Mouse (Mus musculus): ENCODE results near the gene Tagln2. TPM values are rescaled to one million over a fixed set of nuclear protein-coding genes. Genes with fewer than 3 reads are reported as not detected.
A peak's percentile ranks its signal among the peaks of the same experiment; 100 is the strongest.

The Tagln2 gene
- polyA plus RNA-seq, 1 experiment from 2014 or later: 56.7 TPM

DNA sequence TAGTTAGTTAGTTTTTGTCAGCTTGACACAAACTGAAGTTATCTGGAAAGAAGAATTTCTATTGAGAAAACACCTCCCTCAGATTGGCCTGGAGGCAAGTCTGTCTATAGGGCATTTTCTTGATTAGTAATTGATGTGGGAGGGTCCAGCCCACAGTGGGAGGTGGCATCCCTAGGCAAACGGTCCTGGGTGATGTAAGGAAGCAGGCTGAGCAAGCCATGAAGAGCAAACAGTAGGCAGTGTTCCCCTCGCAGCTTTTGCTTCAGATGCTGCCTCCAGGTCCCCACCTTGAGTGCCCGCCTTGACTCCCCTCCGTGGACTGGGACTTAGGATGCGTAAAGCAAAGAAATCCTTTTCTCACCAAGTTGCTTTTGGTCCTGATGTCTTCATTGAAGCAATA is 9.4 kb downstream of the Tagln2 start:
- ATAC-seq (replicated peaks; ENCODE audit: insufficient number of reproducible peaks, low FRiP score, low TSS enrichment, low read depth) (no peak), DNase-seq (ENCODE audit: low spot score) (no peak)
- Histone ChIP-seq H3K27me3 (ENCODE audit: control insufficient read depth, insufficient read depth, low read length) (no peaks in the 10 kb centered on the region), H3K36me3 (replicated peaks; ENCODE audit: control insufficient read depth, insufficient read depth, low read depth, low read length) (no peaks in the 10 kb centered on the region), H3K9me3 (replicated peaks; ENCODE audit: control insufficient read depth, low read length) (no peaks in the 10 kb centered on the region), H3K4me2 (ENCODE audit: low read depth, low read length) (no peak overlapping the region), H3K4me3 (ENCODE audit: low read depth, low read length) (no peak overlapping the region), H3K9ac (replicated peaks; ENCODE audit: low read length) (no peak overlapping the region), H3K4me1 (ENCODE audit: control insufficient read depth, insufficient read depth, low read length) (no peaks in the 10 kb centered on the region; the same call in none of the 2 replicates), H3K27ac (replicated peaks; ENCODE audit: low read depth, low read length) (no peak overlapping the region)
- 74% methylated on average over 5 of the region's 5 CpGs for WGBS

DNA sequence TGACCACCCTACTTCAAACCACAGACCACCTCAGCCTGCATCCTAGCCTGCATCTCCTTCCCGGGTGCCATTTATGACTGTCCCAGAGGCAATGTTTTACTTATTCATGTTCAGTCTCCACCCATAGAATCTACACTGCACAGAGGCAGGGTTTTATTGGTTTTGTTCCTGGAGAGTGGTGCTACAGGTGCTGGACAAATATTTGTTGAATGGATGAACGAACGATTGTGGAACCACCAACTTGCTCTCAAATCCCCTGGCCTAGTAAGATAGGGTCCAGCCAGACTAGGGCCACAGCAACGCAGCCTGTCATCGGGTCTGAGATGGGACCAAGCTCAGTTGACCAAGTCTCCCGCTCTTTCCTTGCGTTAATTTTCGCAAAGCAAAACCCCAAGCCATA is 10.1 kb downstream of the Tagln2 start:
- no peak for DNase-seq (ENCODE audit: low spot score)
- H3K4me3 ChIP-seq (ENCODE audit: low read depth, low read length): no peak overlapping the region
- no peak overlapping the region for H3K9ac ChIP-seq (replicated peaks; ENCODE audit: low read length)
- H3K27ac ChIP-seq (replicated peaks; ENCODE audit: low read depth, low read length): no peak overlapping the region
- WGBS: 44% methylated on average over 8 of the region's 8 CpGs
- no peaks in the 10 kb centered on the region for H3K9me3 ChIP-seq (replicated peaks; ENCODE audit: control insufficient read depth, low read length)
- ATAC-seq (replicated peaks; ENCODE audit: insufficient number of reproducible peaks, low FRiP score, low TSS enrichment, low read depth): no peak
- no peaks in the 10 kb centered on the region for H3K36me3 ChIP-seq (replicated peaks; ENCODE audit: control insufficient read depth, insufficient read depth, low read depth, low read length)
- H3K27me3 ChIP-seq (ENCODE audit: control insufficient read depth, insufficient read depth, low read length): no peaks in the 10 kb centered on the region
- H3K4me1 ChIP-seq (ENCODE audit: control insufficient read depth, insufficient read depth, low read length): no peaks in the 10 kb centered on the region; the same call in none of the 2 replicates
- H3K4me2 ChIP-seq (ENCODE audit: low read depth, low read length): no peak overlapping the region

DNA sequence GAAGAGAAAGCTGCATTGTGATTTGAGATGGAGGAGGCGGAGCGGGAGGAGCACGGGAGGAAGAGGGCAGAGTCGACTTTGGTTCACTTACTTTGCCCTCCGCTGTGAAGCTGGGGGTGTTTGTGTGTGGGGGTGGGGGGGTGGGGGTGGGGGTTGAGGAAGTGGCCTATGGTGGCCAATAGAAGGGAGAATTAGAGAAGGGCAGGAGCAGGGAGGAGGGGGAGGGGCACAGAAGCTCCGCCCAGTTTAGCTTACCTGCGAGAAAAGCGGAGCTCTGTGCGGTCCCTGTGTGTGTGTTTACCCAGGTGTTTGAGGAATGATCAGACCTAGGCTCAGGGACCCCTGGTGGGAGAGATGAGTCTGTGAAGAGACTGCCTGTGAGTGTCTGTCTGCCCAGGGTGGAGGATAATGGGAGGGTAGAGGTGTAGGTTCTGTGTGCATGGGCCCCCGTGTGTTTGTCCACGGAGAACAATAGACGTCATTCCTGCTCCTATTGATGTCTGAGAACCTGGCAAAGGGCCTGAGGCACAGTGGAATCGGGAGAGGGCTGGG is 10.7 kb downstream of the Tagln2 start:
- H3K27me3 ChIP-seq (ENCODE audit: control insufficient read depth, insufficient read depth, low read length): no peaks in the 10 kb centered on the region
- no peaks in the 10 kb centered on the region for H3K9me3 ChIP-seq (replicated peaks; ENCODE audit: control insufficient read depth, low read length)
- no peak overlapping the region for H3K4me3 ChIP-seq (ENCODE audit: low read depth, low read length)
- no peak overlapping the region for H3K4me2 ChIP-seq (ENCODE audit: low read depth, low read length)
- no peak overlapping the region for H3K27ac ChIP-seq (replicated peaks; ENCODE audit: low read depth, low read length)
- 23% methylated on average over 12 of the region's 13 CpGs for WGBS
- H3K36me3 ChIP-seq (replicated peaks; ENCODE audit: control insufficient read depth, insufficient read depth, low read depth, low read length): no peaks in the 10 kb centered on the region
- ATAC-seq (replicated peaks; ENCODE audit: insufficient number of reproducible peaks, low FRiP score, low TSS enrichment, low read depth): peak; percentile 24; the same call in 1 of the 2 replicates
- H3K4me1 ChIP-seq (ENCODE audit: control insufficient read depth, insufficient read depth, low read length): no peaks in the 10 kb centered on the region; the same call in none of the 2 replicates
- DNase-seq (ENCODE audit: low spot score): no peak
- no peak overlapping the region for H3K9ac ChIP-seq (replicated peaks; ENCODE audit: low read length)

DNA sequence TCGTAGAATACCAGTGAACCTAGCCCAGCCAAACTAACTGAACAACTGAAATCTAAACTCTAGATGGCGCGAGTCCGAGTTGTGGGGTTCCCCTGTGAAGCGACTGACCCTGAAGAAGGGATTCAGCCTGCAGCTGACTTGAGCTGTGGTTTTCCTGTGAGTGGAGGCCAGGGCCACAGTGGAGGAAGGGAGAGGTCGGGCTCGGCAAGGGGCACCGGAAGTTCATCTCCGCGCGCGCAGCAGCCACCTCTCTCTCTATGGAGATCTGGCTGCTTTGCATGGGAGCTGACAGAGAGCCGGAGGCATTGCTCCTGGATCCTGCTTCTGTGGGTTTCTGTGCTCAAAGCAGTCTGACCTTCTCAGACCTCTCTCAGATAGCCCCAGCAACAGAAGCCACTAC is 13.1 kb downstream of the Tagln2 start:
- Histone ChIP-seq H3K4me3 (ENCODE audit: low read depth, low read length) (no peak overlapping the region), H3K27ac (replicated peaks; ENCODE audit: low read depth, low read length) (no peak overlapping the region), H3K9ac (replicated peaks; ENCODE audit: low read length) (no peak overlapping the region), H3K36me3 (replicated peaks; ENCODE audit: control insufficient read depth, insufficient read depth, low read depth, low read length) (no peaks in the 10 kb centered on the region), H3K27me3 (ENCODE audit: control insufficient read depth, insufficient read depth, low read length) (no peaks in the 10 kb centered on the region), H3K4me2 (ENCODE audit: low read depth, low read length) (no peak overlapping the region), H3K9me3 (replicated peaks; ENCODE audit: control insufficient read depth, low read length) (no peaks in the 10 kb centered on the region), H3K4me1 (ENCODE audit: control insufficient read depth, insufficient read depth, low read length) (no peaks in the 10 kb centered on the region; the same call in none of the 2 replicates)
- 25% methylated on average over 13 of the region's 13 CpGs for WGBS
- DNase-seq (ENCODE audit: low spot score) (peak; percentile 42), ATAC-seq (replicated peaks; ENCODE audit: insufficient number of reproducible peaks, low FRiP score, low TSS enrichment, low read depth) (no peak)

DNA sequence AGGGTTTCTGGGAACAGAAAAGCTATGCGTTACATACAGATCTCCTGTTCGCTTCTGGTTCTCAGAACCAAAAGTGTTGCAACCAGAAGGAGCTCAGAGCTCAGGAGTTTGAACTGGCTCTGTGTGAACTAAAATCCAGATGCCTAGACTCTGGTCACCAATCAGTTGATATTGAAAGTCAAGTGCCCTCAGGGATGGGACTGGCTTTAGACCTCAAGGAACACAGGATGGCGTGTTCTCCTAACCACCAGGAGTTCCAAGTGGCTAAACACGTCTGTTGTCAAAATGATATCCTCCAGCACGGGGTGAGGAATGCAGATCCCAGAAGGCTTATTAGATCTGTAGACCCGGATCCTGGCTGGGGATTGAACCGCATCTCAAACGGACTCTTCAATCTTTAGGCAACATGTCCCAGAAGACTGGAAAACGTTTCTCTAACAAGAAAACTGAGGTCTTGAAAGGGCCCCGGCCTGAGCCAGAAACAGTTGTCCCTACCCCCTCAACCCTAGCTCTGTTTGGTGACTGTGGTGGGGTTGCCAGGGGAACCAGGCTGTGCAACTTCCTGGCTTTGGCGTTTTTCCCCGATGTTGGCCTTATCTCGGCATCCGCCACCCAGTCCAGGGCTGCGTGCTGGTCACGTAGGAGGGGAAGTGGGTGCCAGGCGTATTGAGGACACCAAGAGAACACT is 13.8 kb downstream of the Tagln2 start:
- no peaks in the 10 kb centered on the region; the same call in none of the 2 replicates for H3K4me1 ChIP-seq (ENCODE audit: control insufficient read depth, insufficient read depth, low read length)
- no peak overlapping the region for H3K4me2 ChIP-seq (ENCODE audit: low read depth, low read length)
- H3K9ac ChIP-seq (replicated peaks; ENCODE audit: low read length): no peak overlapping the region
- H3K27ac ChIP-seq (replicated peaks; ENCODE audit: low read depth, low read length): no peak overlapping the region
- WGBS: 77% methylated on average over 17 of the region's 17 CpGs
- no peak for DNase-seq (ENCODE audit: low spot score)
- H3K9me3 ChIP-seq (replicated peaks; ENCODE audit: control insufficient read depth, low read length): no peaks in the 10 kb centered on the region
- H3K27me3 ChIP-seq (ENCODE audit: control insufficient read depth, insufficient read depth, low read length): no peaks in the 10 kb centered on the region
- no peak for ATAC-seq (replicated peaks; ENCODE audit: insufficient number of reproducible peaks, low FRiP score, low TSS enrichment, low read depth)
- no peak overlapping the region for H3K4me3 ChIP-seq (ENCODE audit: low read depth, low read length)
- no peaks in the 10 kb centered on the region for H3K36me3 ChIP-seq (replicated peaks; ENCODE audit: control insufficient read depth, insufficient read depth, low read depth, low read length)

DNA sequence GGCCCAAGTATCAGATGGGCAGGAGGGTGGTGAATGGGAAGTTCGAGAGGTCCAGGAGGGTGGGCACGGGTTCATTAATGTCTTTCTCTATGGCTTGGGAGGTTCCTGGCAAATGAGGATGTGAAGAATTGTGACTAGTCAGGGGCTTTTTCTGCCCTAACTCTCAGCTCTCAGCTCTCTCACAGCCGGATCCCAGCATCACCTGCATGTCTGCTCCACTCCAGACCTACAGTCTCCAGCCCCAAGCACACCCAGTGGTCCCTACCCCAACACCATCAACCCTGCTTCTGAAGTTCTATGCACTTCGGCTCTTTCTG is 14.3 kb downstream of the Tagln2 start:
- WGBS: 80% methylated on average over 4 of the region's 4 CpGs

DNA sequence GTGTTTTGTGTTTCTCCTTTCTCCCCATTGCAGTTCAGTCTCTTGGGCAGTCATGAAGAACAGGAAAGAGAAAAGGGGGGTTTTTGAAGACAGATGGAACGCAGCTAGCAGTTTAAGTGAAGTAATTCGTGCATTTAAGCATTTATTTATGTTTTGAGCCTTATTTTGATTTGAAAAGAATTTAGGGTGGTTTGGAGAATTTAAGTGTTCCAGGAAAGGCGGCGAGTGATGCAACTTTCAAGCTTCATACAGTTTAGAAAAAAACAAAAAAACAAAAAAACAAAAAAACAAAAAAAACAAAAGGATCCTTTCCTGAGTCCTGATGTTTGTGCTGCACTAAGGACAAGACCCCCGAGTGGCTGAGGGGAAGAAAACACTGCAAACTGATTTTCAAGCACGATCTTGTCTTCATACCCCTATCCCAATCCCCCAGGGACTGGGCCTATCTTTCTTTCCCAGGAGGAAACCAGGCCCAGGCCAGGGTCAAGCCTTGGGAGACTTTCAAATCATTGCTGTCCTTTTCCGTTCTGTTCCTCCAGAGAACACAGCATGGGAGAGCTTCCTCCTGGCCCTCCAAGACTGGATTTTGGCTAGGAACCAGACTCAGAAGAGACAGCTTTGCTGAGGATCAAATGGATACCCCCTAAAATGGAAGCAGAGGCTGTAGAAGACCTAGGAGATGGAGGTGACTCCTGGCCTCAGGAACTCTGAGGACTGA is 14.9 kb downstream of the Tagln2 start:
- no peak overlapping the region for H3K9ac ChIP-seq (replicated peaks; ENCODE audit: low read length)
- WGBS: 79% methylated on average over 7 of the region's 7 CpGs
- no peak overlapping the region for H3K27ac ChIP-seq (replicated peaks; ENCODE audit: low read depth, low read length)
- no peak overlapping the region for H3K4me3 ChIP-seq (ENCODE audit: low read depth, low read length)
- H3K27me3 ChIP-seq (ENCODE audit: control insufficient read depth, insufficient read depth, low read length): no peaks in the 10 kb centered on the region
- no peak overlapping the region for H3K4me2 ChIP-seq (ENCODE audit: low read depth, low read length)
- no peak for ATAC-seq (replicated peaks; ENCODE audit: insufficient number of reproducible peaks, low FRiP score, low TSS enrichment, low read depth)
- DNase-seq (ENCODE audit: low spot score): no peak
- no peaks in the 10 kb centered on the region; the same call in none of the 2 replicates for H3K4me1 ChIP-seq (ENCODE audit: control insufficient read depth, insufficient read depth, low read length)
- H3K9me3 ChIP-seq (replicated peaks; ENCODE audit: control insufficient read depth, low read length): no peaks in the 10 kb centered on the region
- no peaks in the 10 kb centered on the region for H3K36me3 ChIP-seq (replicated peaks; ENCODE audit: control insufficient read depth, insufficient read depth, low read depth, low read length)

More for the DNA sequence above, 14.3 kb downstream of the Tagln2 start:
- H3K4me1 ChIP-seq (ENCODE audit: control insufficient read depth, insufficient read depth, low read length): no peaks in the 10 kb centered on the region; the same call in none of the 2 replicates
- H3K36me3 ChIP-seq (replicated peaks; ENCODE audit: control insufficient read depth, insufficient read depth, low read depth, low read length): no peaks in the 10 kb centered on the region
- H3K4me3 ChIP-seq (ENCODE audit: low read depth, low read length): no peak overlapping the region
- no peak overlapping the region for H3K27ac ChIP-seq (replicated peaks; ENCODE audit: low read depth, low read length)
- H3K9ac ChIP-seq (replicated peaks; ENCODE audit: low read length): no peak overlapping the region
- DNase-seq (ENCODE audit: low spot score) (no peak), ATAC-seq (replicated peaks; ENCODE audit: insufficient number of reproducible peaks, low FRiP score, low TSS enrichment, low read depth) (no peak)
- H3K27me3 ChIP-seq (ENCODE audit: control insufficient read depth, insufficient read depth, low read length): no peaks in the 10 kb centered on the region
- H3K9me3 ChIP-seq (replicated peaks; ENCODE audit: control insufficient read depth, low read length): no peaks in the 10 kb centered on the region
- H3K4me2 ChIP-seq (ENCODE audit: low read depth, low read length): no peak overlapping the region

DNA sequence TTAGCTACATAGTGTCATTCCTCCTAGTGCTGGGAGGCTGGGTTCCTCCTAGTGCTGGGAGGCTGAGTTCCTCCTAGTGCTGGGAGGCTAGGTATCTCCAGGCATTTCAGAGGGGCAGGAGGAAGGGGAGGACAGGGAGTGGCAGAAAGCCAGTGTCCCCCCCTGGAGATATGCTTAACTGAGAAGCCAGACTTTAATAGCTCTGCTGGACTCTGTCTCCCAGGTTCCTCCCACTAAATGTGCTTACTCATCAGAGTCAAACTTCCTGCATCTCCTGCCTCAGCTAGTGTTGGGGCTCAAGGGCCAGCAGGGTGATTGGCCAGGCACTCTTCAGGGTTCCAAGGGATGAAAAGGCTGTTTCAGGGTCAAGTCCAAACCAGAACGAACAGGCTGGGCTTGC is 15.5 kb downstream of the Tagln2 start:
- Histone ChIP-seq H3K36me3 (replicated peaks; ENCODE audit: control insufficient read depth, insufficient read depth, low read depth, low read length) (no peaks in the 10 kb centered on the region), H3K4me2 (ENCODE audit: low read depth, low read length) (no peak overlapping the region), H3K27me3 (ENCODE audit: control insufficient read depth, insufficient read depth, low read length) (no peaks in the 10 kb centered on the region), H3K27ac (replicated peaks; ENCODE audit: low read depth, low read length) (no peak overlapping the region), H3K9ac (replicated peaks; ENCODE audit: low read length) (no peak overlapping the region), H3K9me3 (replicated peaks; ENCODE audit: control insufficient read depth, low read length) (no peaks in the 10 kb centered on the region), H3K4me1 (ENCODE audit: control insufficient read depth, insufficient read depth, low read length) (no peaks in the 10 kb centered on the region; the same call in none of the 2 replicates), H3K4me3 (ENCODE audit: low read depth, low read length) (no peak overlapping the region)
- 53% methylated on average over 1 of the region's 1 CpGs for WGBS
- ATAC-seq (replicated peaks; ENCODE audit: insufficient number of reproducible peaks, low FRiP score, low TSS enrichment, low read depth) (no peak), DNase-seq (ENCODE audit: low spot score) (no peak)

Measured in embryonic facial prominence, embryonic 11.5 days (tissue).